Mouse (Mus musculus) limb, embryonic 15.5 days (tissue): ENCODE results near the gene Arhgef25. TPM values are rescaled to one million over a fixed set of nuclear protein-coding genes. Genes with fewer than 3 reads are reported as not detected.

ENCODE experiments used
- ATAC-seq: fragments of 200-750 bp; cut with Nextera tagmentation; 2 replicates; pipeline ENCODE4 v1.8.0; 2017; ENCODE audit warnings: low read depth, moderate TSS enrichment; ENCODE audit not compliant: insufficient number of reproducible peaks, low FRiP score, low TSS enrichment
- H3K27ac ChIP-seq: fragments of 300-500 bp; sonication (generic); 2 replicates; pipeline ENCODE4 v1.5.1; 2015; ENCODE audit warnings: moderate library complexity, mild to moderate bottlenecking, inconsistent platforms
- H3K27me3 ChIP-seq: fragments of 300-500 bp; sonication (generic); 2 replicates; pipeline ENCODE4 v1.6.1; 2015; ENCODE audit warnings: inconsistent platforms
- H3K36me3 ChIP-seq: fragments of 300-500 bp; sonication (generic); 2 replicates; pipeline ENCODE4 v1.6.1; 2015; ENCODE audit warnings: inconsistent platforms
- H3K4me1 ChIP-seq: fragments of 300-500 bp; sonication (generic); 2 replicates; pipeline ENCODE4 v1.6.1; 2015; ENCODE audit warnings: inconsistent platforms
- H3K4me2 ChIP-seq: fragments of 300-500 bp; sonication (generic); 2 replicates; pipeline ENCODE4 v1.6.1; 2015; ENCODE audit warnings: mild to moderate bottlenecking, inconsistent platforms
- H3K4me3 ChIP-seq: fragments of 300-500 bp; sonication (generic); 2 replicates; pipeline ENCODE4 v1.5.1; 2015; ENCODE audit warnings: mild to moderate bottlenecking, inconsistent platforms
- H3K9ac ChIP-seq: fragments of 300-500 bp; sonication (generic); 2 replicates; pipeline ENCODE4 v1.6.1; 2015; ENCODE audit warnings: inconsistent platforms
- H3K9me3 ChIP-seq: fragments of 300-500 bp; sonication (generic); 2 replicates; pipeline ENCODE4 v1.6.1; 2016; ENCODE audit warnings: inconsistent platforms
- WGBS: fragments of 180-500 bp; shearing (Covaris S2); methylation state at CpG from one replicate; pipeline ENCODE4 v1.1.7; 2015; 5-methylcytosine and 5-hydroxymethylcytosine counted together
- polyA plus RNA-seq: library from polyadenylated mRNA; unstranded; fragments of >200 nt; fragmentation: Nextera tagmentation; extraction: Ambion mirVana; gene quantifications from 2 replicates; pipeline ENCODE4 v1.2.1, GENCODE M21; 2015

Gene Arhgef25
- polyA plus RNA-seq, 1 experiment from 2014 or later = 118 TPM

DNA sequence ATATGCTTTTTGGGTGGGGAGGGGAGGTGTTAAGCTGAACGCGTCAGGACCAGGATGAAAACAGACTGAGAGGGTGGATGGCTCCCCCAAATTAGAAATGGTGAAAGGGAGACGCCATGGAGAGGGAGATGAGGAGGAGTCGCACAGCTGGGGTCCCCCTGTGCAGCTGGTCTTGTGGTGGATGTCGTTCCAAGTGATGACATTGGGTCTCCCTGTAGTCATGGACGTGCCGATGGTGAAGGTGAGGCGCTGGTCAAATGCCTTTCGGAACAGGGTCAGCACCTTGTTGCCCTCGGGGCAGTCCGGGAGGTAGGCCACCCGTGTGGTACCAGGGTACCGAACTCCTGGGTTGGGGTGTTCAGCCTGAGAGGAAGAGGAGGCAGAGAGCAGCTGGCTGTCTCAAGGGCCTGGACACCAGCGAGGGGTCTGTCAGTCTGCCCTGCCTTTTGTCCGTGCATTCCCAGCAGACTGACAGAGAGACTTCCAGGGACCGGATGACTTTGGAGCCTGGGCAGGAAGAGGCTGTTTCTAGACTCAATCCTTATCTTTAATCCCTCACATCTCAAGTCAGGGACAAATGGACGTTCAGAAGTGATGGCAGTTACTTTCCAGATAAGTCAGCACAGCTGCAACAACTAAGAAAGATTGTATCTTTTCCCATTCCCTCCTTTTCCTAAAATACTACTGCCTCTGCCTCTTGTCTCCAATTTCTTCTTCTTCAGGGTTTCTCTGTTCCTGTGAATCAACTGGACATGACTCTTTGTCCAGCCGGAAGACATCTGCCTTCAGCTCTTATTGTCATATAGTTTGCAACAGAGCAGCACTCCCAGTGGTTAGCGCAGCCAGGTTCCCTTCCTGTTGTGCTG, 1.5 kb upstream of the Arhgef25 start:
- Histone ChIP-seq H3K4me1 (peaks cover 52% of the 10 kb centered on the region), H3K27me3 (no peaks in the 10 kb centered on the region), H3K4me3 (peak overlapping the region; percentile 76; the same call in 1 of the 2 replicates), H3K9me3 (no peaks in the 10 kb centered on the region), H3K9ac (no peak overlapping the region), H3K4me2 (no peak overlapping the region), H3K27ac (peak overlapping the region; percentile 12; the same call in 1 of the 2 replicates), H3K36me3 (peaks cover 23% of the 10 kb centered on the region)
- 80% methylated on average over 19 of the region's 19 CpGs for WGBS
- no peak for ATAC-seq

DNA sequence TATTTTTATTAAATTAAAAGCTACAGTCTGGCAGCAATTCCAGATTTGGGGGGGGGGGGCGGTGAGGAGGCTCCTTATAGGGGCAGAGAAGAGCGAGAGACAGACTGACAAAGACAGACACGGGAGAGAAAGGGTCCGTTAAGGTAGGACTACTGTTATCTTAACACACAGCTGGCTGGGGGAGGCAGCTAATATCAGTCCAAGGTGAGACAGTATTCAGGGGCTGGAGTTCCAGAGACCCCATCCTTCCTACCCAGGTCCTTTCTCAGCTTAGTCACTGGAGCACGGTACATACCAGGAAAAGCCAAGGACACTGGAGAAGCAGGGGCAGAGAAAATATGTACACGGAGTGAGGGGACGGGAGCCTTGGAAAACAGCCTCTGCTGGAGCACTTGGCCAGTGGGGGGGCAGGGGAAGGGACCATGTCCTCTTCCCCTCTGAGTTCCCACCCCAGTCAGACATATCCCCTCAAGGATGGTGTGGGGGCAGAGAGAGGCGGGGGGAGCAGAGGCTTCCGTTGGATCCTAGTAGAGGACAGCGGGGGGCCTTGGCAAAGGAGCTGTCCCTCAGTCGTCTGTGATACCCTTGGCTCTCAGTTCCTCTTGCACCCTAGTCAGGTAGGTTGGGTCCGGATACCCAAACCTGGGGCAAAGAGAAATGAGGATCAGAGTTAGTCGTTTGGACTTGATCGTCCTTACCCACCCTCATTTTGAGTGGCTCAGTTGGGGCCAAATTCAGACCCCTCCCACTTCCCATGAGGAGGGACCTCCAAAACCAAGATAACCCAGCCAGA, 711 bp upstream of the Arhgef25 start:
- Histone ChIP-seq H3K9ac (no peak overlapping the region), H3K9me3 (no peaks in the 10 kb centered on the region), H3K27me3 (no peaks in the 10 kb centered on the region), H3K27ac (peak overlapping the region; percentile 96), H3K4me2 (peak overlapping the region; percentile 88), H3K4me3 (peak overlapping the region; percentile 76), H3K36me3 (peaks cover 32% of the 10 kb centered on the region), H3K4me1 (peaks cover 48% of the 10 kb centered on the region)
- ATAC-seq = no peak
- whole genome bisulfite sequencing = 36% methylated on average over 14 of the region's 14 CpGs

DNA sequence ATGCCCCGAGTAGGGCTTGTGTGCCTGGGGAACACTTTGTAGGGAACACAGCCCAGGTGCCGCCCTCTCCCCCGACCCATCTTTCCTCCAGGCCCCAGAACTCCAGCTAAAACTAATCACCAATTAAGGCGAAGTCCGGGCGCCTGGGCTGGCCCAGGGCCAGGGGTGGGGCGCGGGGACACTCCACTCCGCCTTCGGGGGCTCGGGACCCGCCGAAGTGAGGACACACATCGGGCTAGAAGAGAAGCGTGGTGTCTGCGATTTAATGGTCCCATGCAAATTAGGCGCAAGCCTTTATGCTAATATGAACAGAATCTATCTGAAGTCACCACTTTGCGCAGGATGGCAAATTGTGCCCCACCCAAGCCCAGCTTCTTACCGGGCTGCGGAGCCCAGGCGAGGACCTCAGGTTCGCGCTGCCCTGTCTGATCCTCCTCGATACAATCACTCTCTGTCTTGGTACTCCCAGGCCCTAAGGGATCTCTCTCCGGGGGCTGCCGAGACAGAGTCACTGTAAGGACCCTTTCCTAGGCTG, 700 bp downstream of the Arhgef25 start:
- H3K4me2 ChIP-seq = peak overlapping the region; percentile 88
- H3K27ac ChIP-seq = peak overlapping the region; percentile 96
- no peak for ATAC-seq
- H3K9ac ChIP-seq = peak overlapping the region; percentile 78
- H3K9me3 ChIP-seq = no peaks in the 10 kb centered on the region
- no peaks in the 10 kb centered on the region for H3K27me3 ChIP-seq
- WGBS = under 1% methylated on average over 26 of the region's 26 CpGs
- peak overlapping the region; percentile 76 for H3K4me3 ChIP-seq
- H3K36me3 ChIP-seq = peaks cover 46% of the 10 kb centered on the region
- H3K4me1 ChIP-seq = peaks cover 43% of the 10 kb centered on the region

DNA sequence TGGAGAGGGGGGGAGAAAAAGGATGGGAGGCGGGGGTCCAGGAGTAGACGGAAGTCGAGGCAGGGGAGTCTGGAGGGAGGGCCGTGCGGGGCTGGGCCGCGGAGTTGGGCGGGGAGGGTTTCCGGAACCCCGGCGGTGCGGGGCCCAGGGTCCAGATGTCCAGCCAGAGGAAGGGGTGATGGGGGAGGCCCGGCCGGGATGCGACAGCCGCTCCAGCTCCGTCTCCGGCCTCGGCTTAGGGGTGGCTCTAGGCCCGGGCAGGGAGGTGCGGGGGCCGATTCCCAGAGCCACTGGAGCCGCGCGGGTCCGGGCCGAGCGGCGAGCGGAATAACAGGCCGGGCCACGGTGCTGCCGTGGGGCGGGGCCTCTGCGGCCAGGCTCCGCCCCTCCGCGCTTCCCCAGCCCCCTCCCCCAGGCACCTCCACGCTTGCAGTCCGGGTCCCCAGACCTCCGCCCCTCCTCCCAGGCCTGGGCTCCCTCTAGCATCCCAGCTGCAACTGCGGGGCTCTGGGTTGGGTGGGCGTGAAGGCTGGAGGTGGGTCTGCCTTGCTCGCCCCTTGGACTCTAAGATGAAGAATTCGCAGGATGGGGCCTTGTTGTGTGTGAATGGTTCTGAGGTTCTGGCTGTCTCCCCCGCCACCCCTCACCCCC, 1.3 kb downstream of the Arhgef25 start:
- peak overlapping the region; percentile 76 for H3K4me3 ChIP-seq
- peak overlapping the region; percentile 88 for H3K4me2 ChIP-seq
- no peaks in the 10 kb centered on the region for H3K9me3 ChIP-seq
- H3K9ac ChIP-seq = peak overlapping the region; percentile 78
- peak overlapping the region; percentile 96 for H3K27ac ChIP-seq
- ATAC-seq = peak; percentile 82
- peaks cover 52% of the 10 kb centered on the region for H3K36me3 ChIP-seq
- H3K4me1 ChIP-seq = peaks cover 46% of the 10 kb centered on the region
- 0% methylated on average over 34 of the region's 46 CpGs for WGBS
- no peaks in the 10 kb centered on the region for H3K27me3 ChIP-seq

DNA sequence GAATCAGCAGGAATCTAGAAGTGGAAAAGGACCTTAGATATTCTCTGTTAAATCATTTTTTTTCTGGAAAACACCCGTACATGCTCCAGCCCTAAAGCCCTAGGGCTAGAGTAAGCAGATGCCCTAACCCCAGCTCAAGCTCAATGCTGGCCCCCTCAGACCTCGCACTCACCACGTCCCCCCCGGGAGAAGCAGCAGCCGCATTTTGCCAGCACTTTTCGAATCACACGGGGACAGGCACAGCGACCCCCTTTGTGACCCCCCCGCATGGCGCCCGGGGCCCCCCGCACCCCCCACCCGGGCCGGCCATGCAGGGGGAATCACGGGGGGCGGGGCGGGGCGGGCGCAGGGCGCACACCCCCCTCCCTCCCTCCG, 1.8 kb downstream of the Arhgef25 start:
- under 1% methylated on average over 15 of the region's 21 CpGs for WGBS
- Histone ChIP-seq H3K36me3 (peaks cover 57% of the 10 kb centered on the region), H3K27ac (peak overlapping the region; percentile 96), H3K9me3 (no peaks in the 10 kb centered on the region), H3K4me1 (peaks cover 43% of the 10 kb centered on the region), H3K27me3 (no peaks in the 10 kb centered on the region), H3K4me3 (peak overlapping the region; percentile 76), H3K9ac (peak overlapping the region; percentile 78), H3K4me2 (peak overlapping the region; percentile 88)
- ATAC-seq = no peak

DNA sequence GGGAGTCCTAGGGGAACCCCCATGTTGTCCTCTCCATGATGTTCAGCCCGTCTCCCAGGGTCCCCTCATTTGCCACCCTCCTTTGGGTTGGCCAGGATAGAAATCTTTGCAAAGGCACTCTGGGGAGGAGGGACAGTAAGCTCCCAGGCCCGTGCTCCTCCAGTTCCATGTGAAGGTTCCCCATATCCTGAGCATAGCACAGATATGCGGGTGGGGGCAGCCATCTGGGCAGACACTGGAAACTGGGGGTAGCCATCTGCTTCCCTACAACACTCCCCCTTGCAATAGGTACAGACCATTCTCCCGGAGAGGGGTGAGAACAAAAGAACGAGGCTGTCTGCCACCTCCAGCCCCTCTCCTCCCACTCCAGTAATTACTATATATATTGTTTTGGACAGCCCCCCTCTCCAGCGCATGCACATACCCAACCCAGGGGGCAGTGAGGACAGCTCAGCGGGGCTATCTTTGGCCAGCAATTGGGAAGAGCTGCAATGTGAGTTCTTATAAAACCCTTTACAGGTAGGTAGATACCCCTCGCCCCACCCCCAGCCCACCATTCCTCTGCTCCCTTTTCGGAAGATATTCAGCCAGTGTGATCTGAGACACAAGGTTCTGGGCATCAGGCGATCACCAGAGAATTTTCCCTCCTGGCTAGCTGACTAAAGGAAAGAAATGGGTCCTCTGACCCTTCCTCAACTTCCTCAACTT, 2.4 kb downstream of the Arhgef25 start:
- 37% methylated on average over 10 of the region's 10 CpGs for WGBS
- peak overlapping the region; percentile 88 for H3K4me2 ChIP-seq
- H3K27me3 ChIP-seq = no peaks in the 10 kb centered on the region
- no peaks in the 10 kb centered on the region for H3K9me3 ChIP-seq
- H3K27ac ChIP-seq = peak overlapping the region; percentile 96
- ATAC-seq = no peak
- H3K4me1 ChIP-seq = peaks cover 37% of the 10 kb centered on the region
- H3K4me3 ChIP-seq = peak overlapping the region; percentile 76
- no peak overlapping the region for H3K9ac ChIP-seq
- H3K36me3 ChIP-seq = peaks cover 58% of the 10 kb centered on the region

DNA sequence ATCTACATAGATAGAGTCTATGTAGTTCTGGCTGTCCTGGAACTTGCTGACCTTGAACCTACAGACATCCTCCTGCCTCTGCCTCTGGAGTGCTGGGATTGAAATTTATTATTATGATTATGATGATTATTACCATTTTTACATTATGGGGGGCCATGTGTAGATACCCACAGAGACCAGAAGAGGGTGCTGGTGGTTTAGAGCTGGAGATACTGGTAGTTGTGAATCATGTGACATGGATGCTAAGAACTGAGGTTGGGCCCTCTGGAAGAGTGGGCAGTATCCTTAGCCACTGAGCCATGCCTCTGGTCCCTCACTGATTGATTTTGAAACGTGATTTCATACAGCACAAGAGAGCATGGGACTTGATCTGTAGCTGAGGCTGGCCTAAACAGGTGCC, 3.4 kb downstream of the Arhgef25 start:
- Histone ChIP-seq H3K27ac (no peak overlapping the region), H3K4me1 (peaks cover 36% of the 10 kb centered on the region), H3K9ac (no peak overlapping the region), H3K9me3 (no peaks in the 10 kb centered on the region), H3K27me3 (peaks cover 8% of the 10 kb centered on the region; the same call in 1 of the 2 replicates), H3K4me2 (no peak overlapping the region), H3K4me3 (no peak overlapping the region), H3K36me3 (peaks cover 61% of the 10 kb centered on the region)
- no peak for ATAC-seq
- 92% methylated on average over 1 of the region's 1 CpGs for WGBS

DNA sequence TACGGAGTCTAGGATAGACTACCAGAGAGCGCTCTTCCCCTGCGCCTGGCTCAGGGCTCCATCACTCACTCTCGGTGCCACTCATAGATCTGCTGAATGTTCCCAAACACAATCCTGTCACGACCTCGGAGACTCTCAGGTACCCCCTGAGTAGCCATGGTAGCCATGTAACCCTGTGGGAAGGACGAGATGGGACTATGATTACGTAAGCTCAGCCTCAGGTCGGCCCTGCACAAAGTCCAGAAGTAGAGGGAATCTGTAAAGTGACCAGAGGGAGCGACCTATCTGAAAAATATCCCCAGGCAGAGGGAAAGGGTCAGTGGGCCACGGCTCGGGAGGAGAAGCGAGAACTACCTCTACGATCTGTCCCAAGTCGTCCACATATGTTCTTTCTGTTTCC, 4.4 kb downstream of the Arhgef25 start:
- peaks cover 29% of the 10 kb centered on the region for H3K4me1 ChIP-seq
- H3K27ac ChIP-seq = no peak overlapping the region
- peaks cover 56% of the 10 kb centered on the region for H3K36me3 ChIP-seq
- no peak for ATAC-seq
- 85% methylated on average over 15 of the region's 15 CpGs for WGBS
- H3K9me3 ChIP-seq = no peaks in the 10 kb centered on the region
- no peak overlapping the region for H3K9ac ChIP-seq
- peaks cover 17% of the 10 kb centered on the region for H3K27me3 ChIP-seq
- H3K4me2 ChIP-seq = no peak overlapping the region
- no peak overlapping the region for H3K4me3 ChIP-seq

DNA sequence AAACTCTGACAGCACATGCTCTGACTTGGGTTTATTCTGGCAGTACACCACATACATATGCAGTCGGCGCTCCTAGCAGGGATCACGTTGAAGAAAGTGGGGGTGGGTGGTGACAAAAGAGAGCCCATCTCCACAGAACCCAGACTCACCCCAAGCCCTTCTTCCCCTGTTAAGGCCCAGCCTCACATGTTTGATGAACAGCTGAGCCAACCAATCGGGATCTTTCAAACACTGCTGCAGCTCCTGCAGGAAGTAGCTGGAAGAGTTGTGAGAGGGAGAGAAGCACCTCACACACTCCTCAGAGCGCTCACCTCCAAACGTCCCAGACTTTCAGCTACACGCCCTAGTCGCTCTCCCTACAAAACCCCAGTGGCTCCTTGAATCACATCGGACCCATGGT, 4.8 kb downstream of the Arhgef25 start:
- Histone ChIP-seq H3K4me3 (no peak overlapping the region), H3K4me2 (no peak overlapping the region), H3K27me3 (peaks cover 21% of the 10 kb centered on the region), H3K4me1 (peaks cover 29% of the 10 kb centered on the region), H3K9ac (no peak overlapping the region), H3K9me3 (no peaks in the 10 kb centered on the region), H3K27ac (no peak overlapping the region), H3K36me3 (peaks cover 56% of the 10 kb centered on the region)
- WGBS = 72% methylated on average over 9 of the region's 9 CpGs
- no peak for ATAC-seq

DNA sequence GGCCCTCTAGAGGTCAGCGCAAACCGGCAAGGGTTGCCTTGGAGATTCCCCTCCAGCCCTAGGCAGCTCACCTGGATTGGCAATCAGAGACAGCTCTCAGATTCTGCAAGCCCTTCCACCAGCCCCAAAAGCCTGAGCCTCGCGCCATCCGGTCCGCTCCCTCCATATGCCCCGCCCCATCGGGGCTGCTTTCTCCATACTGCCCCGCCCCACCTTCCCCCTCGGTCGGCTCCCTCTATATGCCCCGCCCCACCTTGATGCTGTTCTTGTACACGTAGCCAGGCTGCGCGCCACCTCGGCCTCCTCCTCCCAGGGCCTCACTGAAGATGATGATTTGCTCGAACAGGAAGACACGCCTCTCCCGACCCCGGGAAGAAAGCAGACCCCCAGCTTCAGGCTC, 6.1 kb downstream of the Arhgef25 start:
- Histone ChIP-seq H3K4me2 (no peak overlapping the region), H3K27ac (no peak overlapping the region), H3K36me3 (peaks cover 56% of the 10 kb centered on the region), H3K9ac (no peak overlapping the region), H3K4me3 (no peak overlapping the region), H3K4me1 (peaks cover 31% of the 10 kb centered on the region), H3K9me3 (no peaks in the 10 kb centered on the region), H3K27me3 (peaks cover 35% of the 10 kb centered on the region)
- no peak for ATAC-seq
- WGBS = 20% methylated on average over 20 of the region's 20 CpGs

DNA sequence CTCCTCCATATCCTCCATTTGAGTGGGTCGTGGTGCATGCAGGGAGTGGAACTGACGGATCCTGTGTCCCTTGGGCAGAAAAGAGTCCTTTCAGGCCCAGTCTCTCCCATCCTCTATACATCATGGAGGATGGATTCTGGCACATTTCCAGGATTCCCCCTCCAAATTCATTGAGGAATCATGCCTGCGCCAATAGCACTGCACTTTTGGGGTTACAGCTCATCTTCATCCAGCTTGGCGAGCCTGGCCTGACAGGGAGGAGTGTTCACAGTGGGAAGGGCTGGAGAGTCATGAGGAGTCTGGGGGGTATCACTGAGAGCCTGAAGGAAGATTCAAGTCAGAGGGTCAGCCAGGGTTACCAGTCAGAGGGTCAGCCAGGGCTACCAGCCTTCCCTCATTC, 7.3 kb downstream of the Arhgef25 start:
- Histone ChIP-seq H3K4me2 (no peak overlapping the region), H3K9me3 (no peaks in the 10 kb centered on the region), H3K27ac (no peak overlapping the region), H3K4me3 (no peak overlapping the region), H3K4me1 (peaks cover 34% of the 10 kb centered on the region), H3K27me3 (peaks cover 45% of the 10 kb centered on the region), H3K9ac (no peak overlapping the region), H3K36me3 (peaks cover 56% of the 10 kb centered on the region)
- WGBS = 91% methylated on average over 4 of the region's 4 CpGs
- no peak for ATAC-seq
